Mouse (Mus musculus) lung, adult 2 months (tissue): ENCODE results near the gene Zfp697. TPM values are rescaled to one million over a fixed set of nuclear protein-coding genes. Genes with fewer than 3 reads are reported as not detected.

ENCODE experiments used
- DNase-seq: peaks from one replicate; pipeline ENCODE4 v3.0.0; 2022
- H3K4me1 ChIP-seq: fragments of 200-500 bp; 2 replicates; pipeline ENCODE4 v1.6.1; 2011; ENCODE audit warnings: low read length; ENCODE audit not compliant: control insufficient read depth, insufficient read depth
- H3K4me3 ChIP-seq: fragments of 200-500 bp; replicated peaks from 2 replicates; pipeline ENCODE3; 2011; ENCODE audit warnings: low read depth, mild to moderate bottlenecking, control low read depth, low read length; ENCODE audit errors: extremely low read depth
- CTCF ChIP-seq: fragments of 200-500 bp; IDR thresholded peaks from 2 replicates; pipeline ENCODE4 v1.5.1; 2011; ENCODE audit warnings: mild to moderate bottlenecking, low read length, control low read depth; ENCODE audit not compliant: insufficient read depth
- POLR2A ChIP-seq: fragments of 200-500 bp; IDR thresholded peaks from 2 replicates; pipeline ENCODE4 v1.6.1; 2011; ENCODE audit warnings: low read depth, mild to moderate bottlenecking, control low read depth, low read length, borderline replicate concordance; ENCODE audit errors: extremely low read depth
- WGBS: fragments of 180-500 bp; shearing (Covaris S2); methylation state at CpG from one replicate; pipeline ENCODE4 v1.1.7; 2018; 5-methylcytosine and 5-hydroxymethylcytosine counted together
- polyA plus RNA-seq: library from polyadenylated mRNA; depleted of rRNA; stranded (reverse); fragments of >200 nt; gene quantifications from 2 replicates; pipeline ENCODE4 v1.2.3, GENCODE M21; 2012

Zfp697 gene
- polyA plus RNA-seq, 1 experiment, result 17.0 TPM

GRCm38 (mm10) chr3:98414296-98414695 lies 32.0 kb downstream of the Zfp697 start:
- H3K4me1 ChIP-seq, result peaks cover 17% of the 10 kb centered on the region; the same call in 1 of the 2 replicates
- WGBS, result 29% methylated on average over 3 of the region's 3 CpGs
- DNase-seq, result no peak
- no peak overlapping the region for H3K4me3 ChIP-seq
- TF ChIP-seq POLR2A (no peak), CTCF (no peak)

GRCm38 (mm10) chr3:98416426-98417250 lies 34.4 kb downstream of the Zfp697 start:
- 67% methylated on average over 5 of the region's 5 CpGs for WGBS
- peaks cover 17% of the 10 kb centered on the region; the same call in 1 of the 2 replicates for H3K4me1 ChIP-seq
- TF ChIP-seq POLR2A (no peak), CTCF (no peak)
- no peak for DNase-seq
- H3K4me3 ChIP-seq, result no peak overlapping the region

GRCm38 (mm10) chr3:98417328-98417727 lies 35.1 kb downstream of the Zfp697 start:
- 12% methylated on average over 4 of the region's 4 CpGs for WGBS
- DNase-seq, result peak; percentile 74

GRCm38 (mm10) chr3:98418991-98419785 lies 36.9 kb downstream of the Zfp697 start:
- no peak for DNase-seq
- WGBS, result 68% methylated on average over 6 of the region's 6 CpGs
- peaks cover 17% of the 10 kb centered on the region; the same call in 1 of the 2 replicates for H3K4me1 ChIP-seq
- H3K4me3 ChIP-seq, result no peak overlapping the region
- TF ChIP-seq CTCF (no peak), POLR2A (no peak)

More at GRCm38 (mm10) chr3:98417328-98417727, 35.1 kb downstream of the Zfp697 start:
- Histone ChIP-seq H3K4me3 (no peak overlapping the region), H3K4me1 (peaks cover 17% of the 10 kb centered on the region; the same call in 1 of the 2 replicates)
- TF ChIP-seq POLR2A (no peak), CTCF (no peak)

GRCm38 (mm10) chr3:98419786-98420070 lies 37.5 kb downstream of the Zfp697 start:
- no peak for DNase-seq
- 64% methylated on average over 4 of the region's 4 CpGs for WGBS

DNA sequence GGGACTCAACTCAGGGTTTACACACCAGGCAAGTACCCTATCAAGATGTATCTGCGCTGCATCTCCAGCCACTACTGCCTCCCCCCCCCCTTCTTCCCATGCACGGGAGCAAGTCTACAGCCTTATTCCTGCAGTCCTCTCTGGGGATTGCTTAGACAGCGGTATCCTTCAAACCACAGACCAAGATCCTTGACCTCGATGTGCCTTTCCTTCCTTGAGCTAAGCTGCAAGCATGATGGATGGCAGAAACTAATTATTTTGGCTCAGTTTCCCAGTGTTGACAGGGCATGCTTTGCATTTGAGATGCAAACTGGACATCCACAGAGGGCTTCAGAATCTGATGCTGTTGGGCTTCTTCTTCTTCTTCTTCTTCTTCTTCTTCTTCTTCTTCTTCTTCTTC lies 40.7 kb downstream of the Zfp697 start:
- peaks cover under 1% of the 10 kb centered on the region for H3K4me1 ChIP-seq
- no peak for DNase-seq
- 45% methylated on average over 4 of the region's 4 CpGs for WGBS
- no peak for TF ChIP-seq CTCF
- TF ChIP-seq POLR2A, result no peak
- H3K4me3 ChIP-seq, result no peak overlapping the region

More at GRCm38 (mm10) chr3:98419786-98420070, 37.5 kb downstream of the Zfp697 start:
- peaks cover 12% of the 10 kb centered on the region; the same call in 1 of the 2 replicates for H3K4me1 ChIP-seq
- H3K4me3 ChIP-seq, result no peak overlapping the region
- TF ChIP-seq CTCF (no peak), POLR2A (no peak)

DNA sequence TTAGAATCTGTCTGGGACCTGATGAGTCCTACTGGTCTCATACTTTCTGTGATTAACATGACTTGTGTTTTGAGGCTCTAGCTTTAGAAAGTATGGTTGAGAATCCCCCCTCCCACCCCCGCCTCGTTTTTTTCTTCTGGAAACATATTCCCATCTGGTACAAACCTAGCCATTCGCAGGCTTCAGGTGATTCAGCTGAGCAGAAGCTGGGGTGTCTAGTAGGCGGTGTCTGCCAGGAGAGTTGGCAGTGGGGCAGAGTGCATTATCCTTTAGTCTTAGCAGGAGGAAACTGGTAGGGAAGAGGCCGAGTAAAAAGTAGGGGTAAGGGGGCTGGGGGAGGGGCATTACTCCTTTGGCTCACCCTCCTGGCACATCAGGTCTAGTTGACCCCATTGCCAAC lies 44.5 kb downstream of the Zfp697 start:
- TF ChIP-seq POLR2A (no peak), CTCF (no peak)
- 57% methylated on average over 5 of the region's 5 CpGs for WGBS
- Histone ChIP-seq H3K4me3 (no peak overlapping the region), H3K4me1 (peaks cover 5% of the 10 kb centered on the region; the same call in 1 of the 2 replicates)
- DNase-seq, result no peak

GRCm38 (mm10) chr3:98427260-98427599 lies 45.0 kb downstream of the Zfp697 start:
- WGBS, result 4% methylated on average over 23 of the region's 23 CpGs
- H3K4me1 ChIP-seq, result peaks cover 5% of the 10 kb centered on the region; the same call in 1 of the 2 replicates

DNA sequence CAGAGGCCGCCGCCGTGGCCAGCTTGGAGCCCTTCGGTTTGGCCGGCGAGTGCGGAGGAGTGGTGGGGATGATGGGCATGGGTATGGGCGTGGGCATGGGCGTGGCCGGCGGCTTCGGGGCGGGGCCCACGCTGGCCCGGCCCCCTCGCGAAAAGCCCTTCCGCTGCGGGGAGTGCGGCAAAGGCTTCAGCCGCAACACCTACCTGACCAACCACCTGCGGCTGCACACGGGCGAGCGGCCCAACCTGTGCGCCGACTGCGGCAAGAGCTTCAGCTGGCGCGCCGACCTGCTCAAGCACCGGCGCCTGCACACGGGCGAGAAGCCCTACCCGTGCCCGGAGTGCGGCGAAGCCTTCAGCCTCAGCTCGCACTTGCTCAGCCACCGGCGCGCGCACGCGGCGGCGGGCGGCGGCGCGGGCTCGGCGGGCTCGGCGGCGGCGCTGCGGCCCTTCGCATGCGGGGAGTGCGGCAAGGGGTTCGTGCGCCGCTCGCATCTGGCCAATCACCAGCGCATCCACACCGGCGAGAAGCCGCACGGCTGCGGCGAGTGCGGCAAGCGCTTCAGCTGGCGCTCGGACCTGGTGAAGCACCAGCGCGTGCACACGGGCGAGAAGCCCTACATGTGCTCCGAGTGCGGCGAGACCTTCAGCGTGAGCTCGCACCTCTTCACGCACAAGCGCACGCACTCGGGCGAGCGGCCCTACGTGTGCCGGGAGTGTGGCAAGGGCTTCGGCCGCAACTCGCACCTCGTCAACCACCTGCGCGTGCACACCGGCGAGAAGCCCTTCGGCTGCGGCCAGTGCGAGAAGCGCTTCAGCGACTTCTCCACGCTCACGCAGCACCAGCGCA lies 45.6 kb downstream of the Zfp697 start:
- 5% methylated on average over 109 of the region's 110 CpGs for WGBS
- peak; percentile 77 for DNase-seq
- H3K4me1 ChIP-seq, result peaks cover 5% of the 10 kb centered on the region; the same call in 1 of the 2 replicates
- no peak for TF ChIP-seq CTCF
- TF ChIP-seq POLR2A, result 0 out of 2 replicates have a peak, but pooled peaks have one; percentile 22
- peak overlapping the region; percentile 68 for H3K4me3 ChIP-seq

More at GRCm38 (mm10) chr3:98427260-98427599, 45.0 kb downstream of the Zfp697 start:
- DNase-seq, result no peak
- H3K4me3 ChIP-seq, result peak overlapping the region; percentile 48
- TF ChIP-seq CTCF (no peak), POLR2A (no peak)
